Mouse (Mus musculus) ES-Bruce4 (cell line): Measurements from ENCODE around the gene Pax6. TPM values are rescaled to one million over a fixed set of nuclear protein-coding genes. Genes with fewer than 3 reads are reported as not detected.

Experiments used
- H3K27ac ChIP-seq: 2 replicates; pipeline ENCODE4 v1.5.1; 2012; ENCODE audit warnings: low read length, inconsistent platforms; ENCODE audit not compliant: insufficient read depth
- H3K27me3 ChIP-seq: 2 replicates; pipeline ENCODE4 v1.6.1; 2012; ENCODE audit warnings: mild to moderate bottlenecking, low read length, inconsistent platforms; ENCODE audit not compliant: control insufficient read depth, poor library complexity, insufficient read depth, severe bottlenecking
- H3K36me3 ChIP-seq: 2 replicates; pipeline ENCODE4 v1.6.1; 2012; ENCODE audit warnings: inconsistent platforms, mild to moderate bottlenecking, low read length, moderate library complexity; ENCODE audit not compliant: control insufficient read depth, poor library complexity, insufficient read depth, severe bottlenecking
- H3K4me1 ChIP-seq: one replicate; pipeline ENCODE4 v1.8.1; 2011; ENCODE audit warnings: low read length; ENCODE audit not compliant: control insufficient read depth, insufficient read depth
- H3K4me3 ChIP-seq: 2 replicates; pipeline ENCODE4 v1.5.1; 2011; ENCODE audit warnings: low read depth, mild to moderate bottlenecking, low read length
- H3K9ac ChIP-seq: 2 replicates; pipeline ENCODE4 v1.6.1; 2012; ENCODE audit warnings: low read depth, mild to moderate bottlenecking, inconsistent platforms; ENCODE audit not compliant: poor library complexity, severe bottlenecking
- H3K9me3 ChIP-seq: replicated peaks from 2 replicates; pipeline ENCODE4 v1.6.1; 2012; ENCODE audit warnings: mild to moderate bottlenecking, low read length, inconsistent platforms; ENCODE audit not compliant: control insufficient read depth, poor library complexity, insufficient read depth, severe bottlenecking
- CTCF ChIP-seq: IDR thresholded peaks from one replicate; pipeline ENCODE4 v1.8.1; 2011; ENCODE audit warnings: low read depth, low read length
- EP300 ChIP-seq: IDR thresholded peaks from 2 replicates; pipeline ENCODE4 v1.6.1; 2011; ENCODE audit warnings: low read depth, low read length; ENCODE audit not compliant: insufficient read depth
- POLR2A ChIP-seq: IDR thresholded peaks from one replicate; pipeline ENCODE4 v1.8.1; 2011; ENCODE audit warnings: low read length; ENCODE audit not compliant: insufficient read depth
- polyA plus RNA-seq: library from polyadenylated mRNA; stranded (reverse); fragments of >200 nt; gene quantifications from 2 replicates; pipeline ENCODE4 v1.2.4, GENCODE M21; 2011; ENCODE audit warnings: low read depth; ENCODE audit not compliant: missing spikeins, insufficient read depth, insufficient read length

Pax6 gene
- polyA plus RNA-seq, 1 experiment: 2.5 TPM

- Histone ChIP-seq H3K27me3 (peaks cover 29% of the 10 kb centered on the region), H3K4me3 (peak overlapping the region; percentile 62; the same call in 1 of the 2 replicates), H3K9ac (peak overlapping the region; percentile 56), H3K4me1 (no peaks in the 10 kb centered on the region), H3K36me3 (no peaks in the 10 kb centered on the region), H3K27ac (no peak overlapping the region), H3K9me3 (no peaks in the 10 kb centered on the region)
- TF ChIP-seq POLR2A: no peak
- no peak for TF ChIP-seq CTCF
- no peak for TF ChIP-seq EP300
Observed at GRCm38 (mm10) chr2:105676909-105677433, 8.3 kb downstream of the Pax6 start.

- TF ChIP-seq POLR2A: no peak
- no peak for TF ChIP-seq CTCF
- peak; percentile 55; the same call in 1 of the 2 replicates for TF ChIP-seq EP300
- no peak overlapping the region for H3K9ac ChIP-seq
- H3K4me3 ChIP-seq: no peak overlapping the region
- H3K4me1 ChIP-seq: no peaks in the 10 kb centered on the region
- H3K36me3 ChIP-seq: no peaks in the 10 kb centered on the region
- no peaks in the 10 kb centered on the region for H3K9me3 ChIP-seq
- peaks cover 33% of the 10 kb centered on the region for H3K27me3 ChIP-seq
- H3K27ac ChIP-seq: no peak overlapping the region
Observed at GRCm38 (mm10) chr2:105677434-105678105, 8.9 kb downstream of the Pax6 start.

GRCm38 (mm10) chr2:105678306-105678705, 9.6 kb downstream of the Pax6 start:
- no peaks in the 10 kb centered on the region for H3K36me3 ChIP-seq
- no peaks in the 10 kb centered on the region for H3K4me1 ChIP-seq
- H3K9me3 ChIP-seq: no peaks in the 10 kb centered on the region
- TF ChIP-seq POLR2A: no peak
- no peak for TF ChIP-seq CTCF
- TF ChIP-seq EP300: no peak
- H3K4me3 ChIP-seq: no peak overlapping the region
- peaks cover 31% of the 10 kb centered on the region for H3K27me3 ChIP-seq
- H3K27ac ChIP-seq: no peak overlapping the region
- no peak overlapping the region for H3K9ac ChIP-seq

- H3K9ac ChIP-seq: no peak overlapping the region
- no peaks in the 10 kb centered on the region for H3K9me3 ChIP-seq
- no peaks in the 10 kb centered on the region for H3K36me3 ChIP-seq
- TF ChIP-seq EP300 (no peak), POLR2A (no peak), CTCF (no peak)
- no peak overlapping the region for H3K4me3 ChIP-seq
- H3K4me1 ChIP-seq: no peaks in the 10 kb centered on the region
- peaks cover 29% of the 10 kb centered on the region for H3K27me3 ChIP-seq
- H3K27ac ChIP-seq: no peak overlapping the region
Observed at GRCm38 (mm10) chr2:105678880-105679321, 10.2 kb downstream of the Pax6 start.

GRCm38 (mm10) chr2:105679331-105679730, 10.6 kb downstream of the Pax6 start:
- Histone ChIP-seq H3K36me3 (no peaks in the 10 kb centered on the region), H3K9ac (no peak overlapping the region), H3K4me3 (no peak overlapping the region), H3K4me1 (no peaks in the 10 kb centered on the region), H3K9me3 (no peaks in the 10 kb centered on the region), H3K27me3 (peaks cover 29% of the 10 kb centered on the region), H3K27ac (no peak overlapping the region)
- no peak for TF ChIP-seq EP300
- no peak for TF ChIP-seq CTCF
